Mouse (Mus musculus): Measurements from ENCODE around the gene Eno3.
A peak's percentile ranks its signal among the peaks of the same experiment; 100 is the strongest.

The Eno3 gene

DNA sequence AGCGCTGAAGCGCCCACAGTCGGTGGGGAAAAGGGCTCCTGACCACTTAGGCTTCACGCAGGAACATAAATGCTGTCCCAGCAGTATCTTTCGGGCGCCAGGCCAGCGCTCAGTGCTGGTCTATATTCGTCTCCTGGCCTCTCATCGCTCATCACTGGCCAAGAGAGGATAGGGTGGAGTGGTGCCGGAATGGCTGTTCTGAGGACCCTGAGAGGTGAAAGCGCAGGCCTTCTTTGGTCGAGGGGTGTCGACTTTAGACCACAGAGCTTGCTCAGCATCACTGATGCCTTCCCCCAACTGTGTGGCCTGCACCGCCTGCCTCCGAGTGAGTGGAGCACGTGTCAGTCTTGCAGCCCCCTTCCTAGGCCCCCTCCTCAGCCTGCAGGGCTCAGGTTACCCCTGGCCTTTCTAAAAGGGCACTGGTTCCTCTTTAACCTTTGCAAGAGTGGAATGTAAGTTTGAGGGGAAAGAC lies 510 bp upstream of the Eno3 start:
- DNase-seq (ENCODE audit: low read depth, low spot score): no peak

DNA sequence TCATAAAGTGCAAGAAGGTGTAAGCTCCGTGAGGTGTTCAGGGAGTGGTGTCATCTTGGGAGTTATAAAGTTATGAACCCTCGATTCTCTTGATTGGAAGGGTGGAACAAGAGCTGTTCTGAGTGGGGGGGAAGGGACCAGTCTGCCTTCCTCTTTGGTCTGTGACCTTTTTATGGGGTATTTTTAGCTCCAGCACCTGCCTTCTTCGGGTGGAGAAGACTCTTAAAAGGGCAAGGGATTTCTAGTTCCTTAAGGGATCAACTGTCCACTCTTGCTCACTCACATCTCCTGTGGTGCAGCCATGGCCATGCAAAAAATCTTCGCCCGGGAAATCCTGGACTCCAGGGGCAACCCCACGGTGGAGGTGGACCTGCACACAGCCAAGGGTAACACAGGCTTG lies 571 bp downstream of the Eno3 start:
- no peak for DNase-seq (ENCODE audit: low read depth, low spot score)

GRCm38 (mm10) chr11:70657991-70658390 lies 989 bp downstream of the Eno3 start:
- DNase-seq (ENCODE audit: low read depth, low spot score): no peak

- DNase-seq (ENCODE audit: low read depth, low spot score): no peak
These were observed 1.5 kb downstream of the Eno3 start for GRCm38 (mm10) chr11:70658521-70658920.

DNA sequence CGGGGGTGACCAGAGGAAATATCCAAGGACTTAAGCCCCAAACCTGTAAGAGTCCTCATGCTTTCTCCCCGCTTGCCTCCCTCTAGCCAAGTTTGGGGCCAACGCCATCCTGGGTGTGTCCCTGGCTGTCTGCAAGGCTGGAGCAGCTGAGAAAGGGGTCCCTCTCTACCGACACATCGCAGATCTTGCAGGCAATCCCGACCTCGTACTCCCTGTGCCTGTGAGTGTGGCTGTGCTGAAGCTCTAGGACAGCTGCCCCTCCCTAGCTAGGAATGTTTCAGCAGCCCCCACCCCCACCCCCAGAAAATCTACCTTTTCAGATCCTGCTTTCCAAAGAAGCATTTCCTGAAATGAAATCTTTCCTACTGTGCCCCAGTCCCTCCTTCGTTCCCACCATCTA lies 1.9 kb downstream of the Eno3 start:
- no peak for DNase-seq (ENCODE audit: low read depth, low spot score)

- no peak for DNase-seq (ENCODE audit: low read depth, low spot score)
These were observed 3.6 kb downstream of the Eno3 start for GRCm38 (mm10) chr11:70660571-70660970.

GRCm38 (mm10) chr11:70663101-70663500 lies 6.1 kb downstream of the Eno3 start:
- no peak for DNase-seq (ENCODE audit: low read depth, low spot score)

- no peak for DNase-seq (ENCODE audit: low read depth, low spot score)
These were observed 7.0 kb downstream of the Eno3 start for GRCm38 (mm10) chr11:70663957-70664356.

DNA sequence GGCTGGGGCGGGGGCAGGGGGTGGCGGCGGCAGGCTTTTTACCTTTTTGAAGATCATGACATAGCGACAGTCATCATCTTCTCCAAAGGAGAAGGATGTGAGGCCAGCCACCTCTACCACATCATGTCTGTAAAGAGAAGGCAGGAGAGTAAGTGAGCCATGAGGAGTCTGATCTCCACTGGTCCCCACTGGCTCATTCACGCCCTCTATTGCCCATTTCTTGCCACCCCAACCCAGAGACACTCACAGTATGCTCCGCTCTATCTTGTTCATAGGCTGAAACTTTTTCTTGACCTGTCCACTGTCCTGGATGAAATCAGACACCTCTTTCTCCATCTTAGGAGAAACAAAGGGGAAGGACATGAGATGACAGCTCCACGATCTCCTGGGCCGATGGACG lies 7.7 kb downstream of the Eno3 start:
- DNase-seq (ENCODE audit: low read depth, low spot score): no peak

GRCm38 (mm10) chr11:70666687-70667086 lies 9.7 kb downstream of the Eno3 start:
- no peak for DNase-seq (ENCODE audit: low read depth, low spot score)

GRCm38 (mm10) chr11:70667271-70668150 lies 10.5 kb downstream of the Eno3 start:
- DNase-seq (ENCODE audit: low read depth, low spot score): no peak

DNA sequence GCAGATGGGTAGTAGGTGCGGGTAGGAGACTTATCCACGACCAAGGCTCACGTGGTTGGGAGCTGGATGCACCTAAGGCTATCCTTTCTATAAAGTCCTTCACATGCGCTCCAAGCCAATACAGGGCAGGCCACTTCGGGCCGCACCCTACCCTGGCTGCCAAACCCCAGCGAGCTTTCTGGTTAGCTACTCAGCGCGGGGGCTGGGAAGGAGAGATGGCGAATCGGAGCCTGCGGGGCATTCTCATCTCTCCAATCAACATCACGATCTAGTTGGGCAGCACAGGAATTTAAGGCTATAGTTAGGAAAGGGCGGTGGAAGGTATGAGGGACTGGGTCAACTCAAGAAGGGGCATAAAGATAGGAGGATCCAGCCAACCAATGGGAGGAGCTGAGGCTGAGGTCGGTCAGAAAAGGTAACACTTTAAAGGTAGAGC lies 11.4 kb downstream of the Eno3 start:
- DNase-seq (ENCODE audit: low read depth, low spot score): peak; percentile 99

- peak; percentile 98 for DNase-seq (ENCODE audit: low read depth, low spot score)
These were observed 11.9 kb downstream of the Eno3 start, which contains the start of gene Spag7 for GRCm38 (mm10) chr11:70668771-70669505. Gene Spag7 (minus strand): TSS chr11:70669416.

DNA sequence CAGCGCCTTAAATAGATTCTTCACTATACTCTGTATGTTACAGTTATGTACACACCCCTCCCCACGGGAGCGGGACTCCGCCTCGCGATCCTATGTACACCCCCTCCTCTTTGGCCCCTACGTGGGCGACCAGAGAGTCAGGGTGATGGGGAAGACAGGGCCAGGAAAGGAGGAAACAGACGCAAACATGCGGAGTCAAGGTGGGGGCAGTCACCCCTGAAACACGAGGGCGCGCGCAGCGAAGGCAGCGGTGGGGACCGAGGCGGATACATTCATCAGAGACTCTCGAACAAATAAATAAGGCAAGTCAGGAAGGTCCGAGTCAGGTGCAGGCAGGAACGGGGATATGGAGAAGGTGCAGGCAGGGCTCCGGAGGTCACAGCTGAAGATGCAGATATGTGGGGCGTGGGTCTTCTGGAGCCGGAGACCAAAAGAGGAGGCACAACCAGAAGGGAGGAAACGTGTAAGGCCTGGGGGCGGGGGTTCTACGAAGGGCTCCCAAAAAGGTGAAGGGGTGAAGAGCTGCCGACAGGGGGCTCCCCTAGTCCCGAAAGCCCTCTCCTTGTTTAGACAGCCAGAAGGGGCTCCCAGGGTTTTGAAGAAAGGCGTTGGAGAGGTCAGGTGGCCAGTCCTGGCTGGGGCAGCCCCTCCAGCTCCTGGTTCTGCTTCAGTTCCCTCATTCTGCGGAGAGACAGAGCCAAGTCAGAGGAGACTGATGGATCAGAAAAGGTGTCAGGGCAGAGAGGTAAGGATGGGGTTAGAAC lies 12.8 kb downstream of the Eno3 start:
- DNase-seq (ENCODE audit: low read depth, low spot score): peak; percentile 85

DNA sequence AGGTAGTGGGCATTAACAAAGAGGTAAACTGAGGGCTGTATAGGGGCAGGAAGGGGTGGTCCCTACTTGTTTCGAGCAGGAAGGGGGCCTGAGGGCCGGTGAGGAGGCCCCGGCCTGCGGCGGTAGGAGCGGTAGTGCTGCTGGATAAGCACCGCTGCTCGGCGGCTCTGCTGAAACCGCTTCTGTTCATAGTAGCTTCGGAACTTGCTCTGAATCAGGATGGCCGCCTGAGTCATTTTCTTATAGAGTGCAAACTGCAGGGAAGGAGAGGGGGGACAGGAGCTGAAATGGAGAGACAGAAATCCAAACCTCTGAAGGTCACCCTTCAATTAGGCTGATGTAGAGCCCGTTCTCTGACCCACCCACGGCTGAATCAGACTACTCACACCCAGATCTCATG lies 13.5 kb downstream of the Eno3 start:
- no peak for DNase-seq (ENCODE audit: low read depth, low spot score)

- DNase-seq (ENCODE audit: low read depth, low spot score): no peak
These were observed 14.5 kb downstream of the Eno3 start for GRCm38 (mm10) chr11:70671333-70672047.

- no peak for DNase-seq (ENCODE audit: low read depth, low spot score)
These were observed 17.0 kb downstream of the Eno3 start for GRCm38 (mm10) chr11:70674014-70674413.

DNA sequence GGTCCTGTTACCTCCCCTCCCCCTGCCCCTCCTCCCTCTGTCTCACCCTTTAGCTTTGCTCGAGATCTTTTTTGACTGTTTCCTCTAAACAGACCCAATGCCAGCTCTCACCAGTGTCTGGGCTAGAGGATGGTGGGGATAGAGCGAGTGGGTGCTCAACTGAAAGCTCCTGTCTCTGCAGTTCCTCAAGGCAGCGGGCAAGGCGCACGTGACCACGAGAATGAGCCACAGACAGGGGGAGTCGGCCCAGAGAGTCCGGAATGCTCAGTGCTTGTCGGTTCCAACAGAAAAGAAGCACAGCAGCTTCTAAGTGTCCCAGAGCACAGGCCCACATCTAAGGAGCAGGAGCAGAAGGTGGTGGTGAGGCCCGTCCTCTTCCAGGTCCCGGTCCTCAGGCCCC lies 17.5 kb downstream of the Eno3 start:
- DNase-seq (ENCODE audit: low read depth, low spot score): no peak

GRCm38 (mm10) chr11:70678092-70678491 lies 21.1 kb downstream of the Eno3 start:
- DNase-seq (ENCODE audit: low read depth, low spot score): no peak

DNA sequence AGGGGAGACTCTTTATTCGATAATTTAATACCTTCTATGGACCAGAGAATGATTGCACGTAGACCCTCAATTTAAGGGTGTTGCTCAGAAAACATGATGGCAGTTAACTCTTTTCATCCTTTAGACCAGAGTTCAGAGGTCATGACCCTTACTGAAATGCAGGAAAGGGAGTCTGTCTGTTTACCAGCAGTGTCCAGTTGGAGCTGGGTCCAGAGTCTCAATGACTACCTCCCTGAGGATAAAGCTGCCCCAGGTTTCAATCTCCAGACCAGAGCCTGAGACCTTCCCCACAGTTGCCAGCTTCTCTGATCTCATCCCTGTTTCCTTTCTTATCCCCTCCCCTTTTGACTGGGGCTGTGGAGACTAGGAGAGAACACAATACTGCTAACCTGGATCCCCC lies 21.6 kb downstream of the Eno3 start:
- no peak for DNase-seq (ENCODE audit: low read depth, low spot score)

DNA sequence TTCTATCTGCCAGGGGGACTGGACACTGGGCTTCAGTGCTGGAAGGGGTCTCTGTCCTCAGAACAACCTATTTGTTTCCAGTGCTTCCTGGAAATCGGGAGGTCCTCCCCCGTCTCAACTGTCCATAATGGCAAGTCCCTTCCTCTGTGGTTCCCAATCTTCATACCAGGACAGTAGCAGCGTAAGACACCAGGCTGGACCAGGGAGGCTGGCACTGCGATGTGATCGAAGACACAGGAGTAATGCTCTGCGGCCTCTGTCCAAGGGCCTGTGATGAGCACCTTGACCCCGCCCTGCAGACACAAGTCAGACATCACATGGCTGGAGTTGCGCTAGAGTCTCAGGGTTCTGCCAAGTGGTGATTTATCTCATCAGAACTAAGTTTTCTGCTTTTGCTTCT lies 22.4 kb downstream of the Eno3 start:
- DNase-seq (ENCODE audit: low read depth, low spot score): no peak

All from WW6 (cell line).